Mouse (Mus musculus): ENCODE results near the gene Jmjd8. TPM values are rescaled to one million over a fixed set of nuclear protein-coding genes. Genes with fewer than 3 reads are reported as not detected.
"Not testable (repeated sequence)": the region's sequence is repeated elsewhere in the genome, so short reads cannot be mapped to it uniquely, and the experiment has no call there.

Jmjd8 gene
- total RNA-seq, 2 experiments from 2014 or later: 12.0 to 19.5 TPM

- no peak for ATAC-seq (replicated peaks; ENCODE audit: poor library complexity)
Measured at GRCm38 (mm10) chr17:25860229-25860628, 31.6 kb downstream of the Jmjd8 start.

GRCm38 (mm10) chr17:25860832-25861703, 32.4 kb downstream of the Jmjd8 start, which contains the start of gene Wdr90:
Wdr90 (minus strand) TSS chr17:25861501.
- peak; percentile 96 for ATAC-seq (replicated peaks; ENCODE audit: poor library complexity)

GRCm38 (mm10) chr17:25861704-25862612, 33.3 kb downstream of the Jmjd8 start:
- no peak for ATAC-seq (replicated peaks; ENCODE audit: poor library complexity)

GRCm38 (mm10) chr17:25863681-25864080, 35.0 kb downstream of the Jmjd8 start:
- no peak for ATAC-seq (replicated peaks; ENCODE audit: poor library complexity)

GRCm38 (mm10) chr17:25864311-25864710, 35.6 kb downstream of the Jmjd8 start:
- ATAC-seq (replicated peaks; ENCODE audit: poor library complexity): no peak

- ATAC-seq (replicated peaks; ENCODE audit: poor library complexity): no peak
Measured at GRCm38 (mm10) chr17:25865288-25865687, 36.6 kb downstream of the Jmjd8 start.

GRCm38 (mm10) chr17:25866172-25866571, 37.5 kb downstream of the Jmjd8 start:
- no peak for ATAC-seq (replicated peaks; ENCODE audit: poor library complexity)

- peak; percentile 66 for ATAC-seq (replicated peaks; ENCODE audit: poor library complexity)
Measured at GRCm38 (mm10) chr17:25867509-25867835, 38.8 kb downstream of the Jmjd8 start.

GRCm38 (mm10) chr17:25867836-25868600, 39.4 kb downstream of the Jmjd8 start:
- peak; percentile 46 for ATAC-seq (replicated peaks; ENCODE audit: poor library complexity)

- peak; percentile 85 for ATAC-seq (replicated peaks; ENCODE audit: poor library complexity)
Measured at GRCm38 (mm10) chr17:25868601-25869191, 40.0 kb downstream of the Jmjd8 start, which contains the start of gene Mcrip2. Mcrip2 (minus strand) TSS chr17:25868764.

- ATAC-seq (replicated peaks; ENCODE audit: poor library complexity): no peak
Measured at GRCm38 (mm10) chr17:25869498-25869897, 40.8 kb downstream of the Jmjd8 start.

- ATAC-seq (replicated peaks; ENCODE audit: poor library complexity): no peak
Measured at GRCm38 (mm10) chr17:25869954-25870353, 41.3 kb downstream of the Jmjd8 start.

- not testable (repeated sequence) for ATAC-seq (replicated peaks; ENCODE audit: poor library complexity)
Measured at GRCm38 (mm10) chr17:25871566-25871965, 42.9 kb downstream of the Jmjd8 start.

- no peak for ATAC-seq (replicated peaks; ENCODE audit: poor library complexity)
Measured at GRCm38 (mm10) chr17:25872676-25873075, 44.0 kb downstream of the Jmjd8 start.

GRCm38 (mm10) chr17:25873405-25874147, 44.9 kb downstream of the Jmjd8 start:
- ATAC-seq (replicated peaks; ENCODE audit: poor library complexity): no peak

GRCm38 (mm10) chr17:25874148-25874720, 45.6 kb downstream of the Jmjd8 start:
- ATAC-seq (replicated peaks; ENCODE audit: poor library complexity): no peak

- ATAC-seq (replicated peaks; ENCODE audit: poor library complexity): peak; percentile 72
Measured at GRCm38 (mm10) chr17:25874721-25875170, 46.1 kb downstream of the Jmjd8 start, which contains the start of gene Mettl26. Mettl26 (plus strand) TSS chr17:25875074.

- peak; percentile 75 for ATAC-seq (replicated peaks; ENCODE audit: poor library complexity)
Measured at GRCm38 (mm10) chr17:25875171-25876136, 46.8 kb downstream of the Jmjd8 start.

Data from megakaryocyte progenitor cell, adult 5-6 weeks (primary cell).